Mouse (Mus musculus) liver, embryonic 15.5 days (tissue): ENCODE results near the gene Aqp3. TPM values are rescaled to one million over a fixed set of nuclear protein-coding genes. Genes with fewer than 3 reads are reported as not detected.
A peak's percentile ranks its signal among the peaks of the same experiment; 100 is the strongest.

Source experiments
- ATAC-seq: fragments of 200-750 bp; cut with Nextera tagmentation; 2 replicates; pipeline ENCODE4 v1.8.0; 2017; ENCODE audit warnings: moderate number of reproducible peaks, mild to moderate bottlenecking, moderate library complexity; ENCODE audit not compliant: insufficient read depth
- H3K27ac ChIP-seq: fragments of 300-500 bp; sonication (generic); replicated peaks from 2 replicates; pipeline ENCODE4 v1.5.1; 2015; ENCODE audit warnings: mild to moderate bottlenecking, inconsistent platforms
- H3K27me3 ChIP-seq: fragments of 300-500 bp; sonication (generic); 2 replicates; pipeline ENCODE4 v1.6.1; 2015; ENCODE audit warnings: mild to moderate bottlenecking, inconsistent platforms
- H3K36me3 ChIP-seq: fragments of 300-500 bp; sonication (generic); replicated peaks from 2 replicates; pipeline ENCODE4 v1.6.1; 2015; ENCODE audit warnings: moderate library complexity, mild to moderate bottlenecking, inconsistent platforms
- H3K4me1 ChIP-seq: fragments of 300-500 bp; sonication (generic); replicated peaks from 2 replicates; pipeline ENCODE4 v1.6.1; 2015; ENCODE audit warnings: inconsistent platforms
- H3K4me2 ChIP-seq: fragments of 300-500 bp; sonication (generic); 2 replicates; pipeline ENCODE4 v1.6.1; 2015; ENCODE audit warnings: moderate library complexity, mild to moderate bottlenecking, inconsistent platforms
- H3K4me3 ChIP-seq: fragments of 300-500 bp; sonication (generic); replicated peaks from 2 replicates; pipeline ENCODE4 v1.5.1; 2015; ENCODE audit warnings: mild to moderate bottlenecking, inconsistent platforms
- H3K9ac ChIP-seq: fragments of 300-500 bp; sonication (generic); 2 replicates; pipeline ENCODE4 v1.6.1; 2015; ENCODE audit warnings: moderate library complexity, mild to moderate bottlenecking, inconsistent platforms
- H3K9me3 ChIP-seq: fragments of 300-500 bp; sonication (generic); replicated peaks from 2 replicates; pipeline ENCODE4 v1.6.1; 2016; ENCODE audit warnings: inconsistent platforms
- WGBS: fragments of 180-500 bp; shearing (Covaris S2); methylation state at CpG from one replicate; pipeline ENCODE4 v1.1.7; 2015; ENCODE audit warnings: mixed read lengths; ENCODE audit not compliant: insufficient replicate concordance; 5-methylcytosine and 5-hydroxymethylcytosine counted together
- polyA plus RNA-seq: library from polyadenylated mRNA; unstranded; fragments of >200 nt; fragmentation: Nextera tagmentation; extraction: Ambion mirVana; gene quantifications from 2 replicates; pipeline ENCODE4 v1.2.1, GENCODE M21; 2015

Gene Aqp3
- polyA plus RNA-seq, 1 experiment from 2014 or later = 12.8 TPM

DNA sequence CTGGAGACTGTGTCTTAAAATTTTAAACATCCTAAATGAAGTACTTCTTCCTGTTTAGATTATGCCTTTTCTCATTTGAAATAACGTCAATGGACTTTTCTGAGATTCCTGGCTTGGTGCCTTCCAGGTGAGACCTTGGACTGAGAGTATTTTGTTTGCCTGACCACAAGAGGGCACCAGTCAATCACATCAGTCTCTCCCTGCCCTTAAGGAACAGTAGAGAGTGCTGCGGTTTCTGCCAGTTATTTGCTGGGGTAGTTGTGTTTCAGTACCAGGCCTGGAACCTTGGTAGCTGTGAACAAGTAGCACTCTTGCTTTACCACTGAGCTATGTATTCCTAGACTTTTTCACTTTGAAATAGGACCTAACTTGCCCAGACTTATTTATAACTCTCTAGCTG lies 31.4 kb upstream of the Aqp3 start:
- WGBS = 0% methylated on average over 2 of the region's 2 CpGs
- peak; percentile 84 for ATAC-seq
- H3K4me2 ChIP-seq = peak overlapping the region; percentile 57
- no peaks in the 10 kb centered on the region for H3K9me3 ChIP-seq
- H3K4me3 ChIP-seq = 0 out of 2 replicates have a peak overlapping the region, but pooled peaks have one; percentile 7
- H3K9ac ChIP-seq = peak overlapping the region; percentile 25
- 0 out of 2 replicates have a peak, but pooled peaks cover 3% of the 10 kb centered on the region for H3K27me3 ChIP-seq
- peak overlapping the region; percentile 97 for H3K27ac ChIP-seq
- peaks cover 49% of the 10 kb centered on the region for H3K4me1 ChIP-seq
- H3K36me3 ChIP-seq = no peaks in the 10 kb centered on the region

- WGBS = under 1% methylated on average over 29 of the region's 29 CpGs
- peaks cover 29% of the 10 kb centered on the region for H3K36me3 ChIP-seq
- 0 out of 2 replicates have a peak, but pooled peaks cover 3% of the 10 kb centered on the region for H3K27me3 ChIP-seq
- H3K4me1 ChIP-seq = peaks cover 14% of the 10 kb centered on the region
- peak within 1 kb of the TSS; percentile 89 for H3K4me2 ChIP-seq
- ATAC-seq = peak; percentile 99
- H3K9me3 ChIP-seq = no peaks in the 10 kb centered on the region
- peak within 1 kb of the TSS; percentile 61; the same call in 1 of the 2 replicates for H3K27ac ChIP-seq
- H3K4me3 ChIP-seq = peak within 1 kb of the TSS; percentile 73
- H3K9ac ChIP-seq = peak within 1 kb of the TSS; percentile 54
Observed at GRCm38 (mm10) chr4:41124180-41124951, 26.4 kb upstream of the Aqp3 start, which contains the start of gene Nol6. Gene Nol6, minus strand, starts transcription at chr4:41124455.

GRCm38 (mm10) chr4:41118706-41119292 lies 20.8 kb upstream of the Aqp3 start:
- no peak overlapping the region for H3K9ac ChIP-seq
- peaks cover 11% of the 10 kb centered on the region for H3K4me1 ChIP-seq
- 0 out of 2 replicates have a peak, but pooled peaks have one; percentile 23 for ATAC-seq
- no peak overlapping the region for H3K4me3 ChIP-seq
- WGBS = 67% methylated on average over 11 of the region's 11 CpGs
- no peak overlapping the region for H3K4me2 ChIP-seq
- H3K36me3 ChIP-seq = peaks cover 68% of the 10 kb centered on the region
- no peaks in the 10 kb centered on the region for H3K27me3 ChIP-seq
- H3K9me3 ChIP-seq = no peaks in the 10 kb centered on the region
- H3K27ac ChIP-seq = no peak overlapping the region

GRCm38 (mm10) chr4:41116817-41117216 lies 18.8 kb upstream of the Aqp3 start:
- 67% methylated on average over 3 of the region's 3 CpGs for WGBS
- H3K27me3 ChIP-seq = no peaks in the 10 kb centered on the region
- ATAC-seq = no peak
- peaks cover 62% of the 10 kb centered on the region for H3K36me3 ChIP-seq
- no peak overlapping the region for H3K4me2 ChIP-seq
- H3K9me3 ChIP-seq = no peaks in the 10 kb centered on the region
- no peak overlapping the region for H3K4me3 ChIP-seq
- H3K27ac ChIP-seq = no peak overlapping the region
- no peaks in the 10 kb centered on the region for H3K4me1 ChIP-seq
- H3K9ac ChIP-seq = no peak overlapping the region

GRCm38 (mm10) chr4:41115793-41116192 lies 17.8 kb upstream of the Aqp3 start:
- H3K4me1 ChIP-seq = no peaks in the 10 kb centered on the region
- H3K9ac ChIP-seq = no peak overlapping the region
- H3K36me3 ChIP-seq = peaks cover 52% of the 10 kb centered on the region
- H3K9me3 ChIP-seq = no peaks in the 10 kb centered on the region
- WGBS = 85% methylated on average over 15 of the region's 15 CpGs
- H3K4me2 ChIP-seq = no peak overlapping the region
- no peak overlapping the region for H3K4me3 ChIP-seq
- no peak for ATAC-seq
- H3K27me3 ChIP-seq = no peaks in the 10 kb centered on the region
- H3K27ac ChIP-seq = no peak overlapping the region

GRCm38 (mm10) chr4:41115074-41115473 lies 17.1 kb upstream of the Aqp3 start:
- Histone ChIP-seq H3K9ac (no peak overlapping the region), H3K36me3 (peaks cover 45% of the 10 kb centered on the region), H3K9me3 (no peaks in the 10 kb centered on the region), H3K4me1 (no peaks in the 10 kb centered on the region), H3K27me3 (no peaks in the 10 kb centered on the region), H3K4me3 (no peak overlapping the region), H3K27ac (0 out of 2 replicates have a peak overlapping the region, but pooled peaks have one; percentile 6), H3K4me2 (no peak overlapping the region)
- no peak for ATAC-seq
- 77% methylated on average over 6 of the region's 6 CpGs for WGBS

- H3K36me3 ChIP-seq = peaks cover 39% of the 10 kb centered on the region
- WGBS = 81% methylated on average over 9 of the region's 9 CpGs
Observed at GRCm38 (mm10) chr4:41114358-41115070, 16.5 kb upstream of the Aqp3 start.

GRCm38 (mm10) chr4:41108717-41109425 lies 10.9 kb upstream of the Aqp3 start:
- H3K27me3 ChIP-seq = no peaks in the 10 kb centered on the region
- WGBS = 53% methylated on average over 10 of the region's 10 CpGs
- H3K4me3 ChIP-seq = no peak overlapping the region
- H3K9me3 ChIP-seq = no peaks in the 10 kb centered on the region
- no peak overlapping the region for H3K9ac ChIP-seq
- H3K4me1 ChIP-seq = no peaks in the 10 kb centered on the region
- H3K27ac ChIP-seq = no peak overlapping the region
- H3K36me3 ChIP-seq = no peaks in the 10 kb centered on the region
- H3K4me2 ChIP-seq = no peak overlapping the region
- no peak for ATAC-seq

More at GRCm38 (mm10) chr4:41114358-41115070, 16.5 kb upstream of the Aqp3 start:
- ATAC-seq = no peak
- Histone ChIP-seq H3K4me2 (no peak overlapping the region), H3K4me1 (no peaks in the 10 kb centered on the region), H3K27ac (no peak overlapping the region), H3K27me3 (no peaks in the 10 kb centered on the region), H3K9me3 (no peaks in the 10 kb centered on the region), H3K9ac (no peak overlapping the region), H3K4me3 (no peak overlapping the region)

GRCm38 (mm10) chr4:41107440-41107839 lies 9.5 kb upstream of the Aqp3 start:
- Histone ChIP-seq H3K4me1 (no peaks in the 10 kb centered on the region), H3K9ac (no peak overlapping the region), H3K36me3 (no peaks in the 10 kb centered on the region), H3K4me2 (no peak overlapping the region), H3K27me3 (0 out of 2 replicates have a peak, but pooled peaks cover 4% of the 10 kb centered on the region), H3K9me3 (no peaks in the 10 kb centered on the region), H3K27ac (no peak overlapping the region), H3K4me3 (no peak overlapping the region)
- 62% methylated on average over 4 of the region's 4 CpGs for WGBS
- no peak for ATAC-seq

DNA sequence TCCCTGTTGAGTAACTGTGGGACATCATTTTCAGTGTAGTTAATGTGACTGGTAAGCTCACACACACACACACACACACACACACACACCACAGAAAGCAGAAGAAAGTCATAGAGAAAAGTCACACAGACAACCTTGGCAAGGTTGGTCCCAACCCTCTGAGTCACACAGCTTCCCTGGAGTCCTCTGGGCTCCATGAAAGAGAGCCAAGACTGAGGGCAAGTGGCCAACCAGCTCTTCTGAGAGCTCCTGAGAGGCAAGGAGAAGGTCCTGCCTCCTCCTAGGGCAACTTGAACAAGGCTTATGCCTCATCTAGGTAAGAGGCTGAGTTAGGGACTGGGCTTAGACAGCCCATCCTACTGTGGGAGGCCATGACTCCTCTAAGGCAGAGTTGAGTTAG lies 4.9 kb upstream of the Aqp3 start:
- H3K9ac ChIP-seq = no peak overlapping the region
- no peak overlapping the region for H3K4me3 ChIP-seq
- no peak for ATAC-seq
- H3K27ac ChIP-seq = no peak overlapping the region
- peaks cover 46% of the 10 kb centered on the region for H3K27me3 ChIP-seq
- H3K4me2 ChIP-seq = no peak overlapping the region
- peaks cover 10% of the 10 kb centered on the region for H3K4me1 ChIP-seq
- no peaks in the 10 kb centered on the region for H3K36me3 ChIP-seq
- H3K9me3 ChIP-seq = no peaks in the 10 kb centered on the region
